Mouse (Mus musculus) thymus, postnatal 14 days (tissue): ENCODE results near the gene Atg9b.

Source experiments
- DNase-seq: peaks from one replicate; pipeline ENCODE4 v3.0.0; 2021

Gene Atg9b

DNA sequence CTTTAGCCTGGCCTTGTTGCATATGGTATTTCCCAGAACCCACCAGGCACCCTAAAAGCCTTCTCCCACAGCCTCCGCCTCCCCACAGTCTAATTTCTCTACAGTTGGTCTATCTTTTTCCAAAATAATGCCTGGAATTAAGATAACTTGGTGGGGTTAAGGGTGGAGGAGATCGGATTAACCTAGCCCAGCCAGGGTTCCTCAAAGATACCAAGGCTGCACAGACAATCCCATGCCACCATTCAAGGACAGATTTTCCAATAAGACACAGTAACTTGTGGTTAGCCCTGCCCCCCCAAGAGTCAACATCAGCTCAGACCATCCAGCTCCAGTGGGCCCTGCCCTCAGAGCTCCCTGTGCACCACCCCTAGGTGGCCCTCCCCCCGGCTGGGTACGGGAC lies 11.4 kb downstream of the Atg9b start:
- DNase-seq: no peak

- no peak for DNase-seq
Observed at GRCm38 (mm10) chr5:24379501-24379900, 12.4 kb downstream of the Atg9b start.

- DNase-seq: no peak
Observed at GRCm38 (mm10) chr5:24378700-24379099, 13.2 kb downstream of the Atg9b start.

GRCm38 (mm10) chr5:24374666-24375328 lies 17.1 kb downstream of the Atg9b start:
- DNase-seq: no peak

- no peak for DNase-seq
Observed at GRCm38 (mm10) chr5:24374216-24374615, 17.7 kb downstream of the Atg9b start.

DNA sequence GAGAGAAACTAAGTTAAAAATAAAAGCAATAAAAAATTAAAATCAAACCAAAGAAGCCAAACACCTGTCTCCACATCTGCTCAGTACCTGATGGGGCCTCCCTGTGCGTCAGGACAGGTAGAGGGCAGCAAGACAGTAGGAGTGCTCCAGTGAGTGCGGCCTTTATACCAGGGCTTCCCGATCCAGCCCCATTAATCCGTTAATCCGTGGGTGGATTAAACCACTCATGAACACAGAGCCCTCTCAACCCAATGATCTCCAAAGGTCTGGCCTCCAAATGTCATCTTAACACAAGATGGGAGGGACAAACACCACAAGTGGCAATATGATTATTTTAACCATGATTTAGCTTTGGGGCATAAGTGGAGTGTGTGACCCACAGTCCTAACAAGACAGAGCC lies 18.1 kb downstream of the Atg9b start:
- DNase-seq: no peak

- no peak for DNase-seq
Observed at GRCm38 (mm10) chr5:24369767-24370166, 22.2 kb downstream of the Atg9b start.

DNA sequence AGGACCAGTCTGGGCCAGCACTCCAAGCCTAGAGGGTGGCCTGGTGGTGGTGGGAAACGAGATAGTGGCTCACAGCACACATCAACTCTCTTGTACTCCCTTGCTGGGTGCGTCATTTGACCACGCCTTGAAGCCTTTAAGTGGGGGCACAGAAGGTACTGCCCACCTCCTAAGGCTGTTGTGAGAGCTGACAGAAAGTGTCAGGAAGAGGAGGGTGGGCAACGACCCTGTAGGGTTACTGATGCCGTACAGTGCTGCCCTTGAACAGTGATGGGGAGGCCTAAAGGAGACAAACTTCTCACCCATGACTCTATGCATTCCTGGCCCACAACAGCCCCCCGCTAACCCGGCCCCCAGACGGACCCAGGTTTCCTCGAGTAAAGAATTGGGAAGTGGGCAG lies 25.5 kb downstream of the Atg9b start:
- DNase-seq: no peak

DNA sequence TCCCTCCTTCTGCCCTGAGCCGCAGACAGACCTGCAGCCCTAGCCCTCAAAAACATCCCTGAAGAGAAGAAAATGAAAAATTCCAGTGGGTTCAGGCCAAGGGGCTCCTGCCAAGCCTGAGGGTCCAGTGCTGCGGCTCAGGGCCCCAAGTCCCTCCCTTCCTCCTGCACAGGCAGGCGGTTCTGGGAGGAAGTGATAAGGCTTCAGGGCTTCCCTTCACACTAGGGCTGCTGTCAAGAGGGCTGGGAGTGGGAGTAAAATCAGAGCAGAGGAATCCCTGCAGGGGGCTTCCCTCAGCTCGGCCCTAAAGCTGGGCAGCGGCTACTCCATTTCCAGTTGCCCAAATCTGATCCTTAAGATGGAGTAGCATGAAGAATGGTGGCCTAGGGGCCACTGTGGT lies 26.4 kb downstream of the Atg9b start:
- no peak for DNase-seq

GRCm38 (mm10) chr5:24364963-24365362 lies 27.0 kb downstream of the Atg9b start:
- no peak for DNase-seq

DNA sequence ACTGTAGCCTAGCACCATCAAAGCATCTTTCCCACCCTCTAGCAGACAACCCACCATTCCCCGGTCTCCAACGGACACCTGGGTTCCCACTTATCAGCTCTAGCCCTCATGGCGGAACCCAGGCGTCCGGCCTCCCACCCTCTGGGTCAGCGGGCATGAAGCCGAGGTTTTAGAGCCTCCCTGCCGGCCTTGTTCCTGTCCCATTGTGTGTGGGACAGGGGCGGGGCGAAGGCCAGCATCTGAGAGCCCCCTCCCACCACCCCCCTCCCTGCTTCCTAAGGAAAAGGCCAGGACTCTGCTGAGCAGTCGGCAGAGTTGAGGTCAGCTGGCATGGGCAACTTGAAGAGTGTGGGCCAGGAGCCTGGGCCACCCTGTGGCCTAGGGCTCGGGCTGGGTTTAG lies 27.4 kb downstream of the Atg9b start, which contains the start of gene Nos3:
Gene Nos3 (plus strand): TSS at position 303 of the 400 bp plus-strand sequence.
- no peak for DNase-seq

GRCm38 (mm10) chr5:24364061-24364460 lies 27.9 kb downstream of the Atg9b start:
- DNase-seq: no peak

- no peak for DNase-seq
Observed at GRCm38 (mm10) chr5:24363467-24363866, 28.5 kb downstream of the Atg9b start.

DNA sequence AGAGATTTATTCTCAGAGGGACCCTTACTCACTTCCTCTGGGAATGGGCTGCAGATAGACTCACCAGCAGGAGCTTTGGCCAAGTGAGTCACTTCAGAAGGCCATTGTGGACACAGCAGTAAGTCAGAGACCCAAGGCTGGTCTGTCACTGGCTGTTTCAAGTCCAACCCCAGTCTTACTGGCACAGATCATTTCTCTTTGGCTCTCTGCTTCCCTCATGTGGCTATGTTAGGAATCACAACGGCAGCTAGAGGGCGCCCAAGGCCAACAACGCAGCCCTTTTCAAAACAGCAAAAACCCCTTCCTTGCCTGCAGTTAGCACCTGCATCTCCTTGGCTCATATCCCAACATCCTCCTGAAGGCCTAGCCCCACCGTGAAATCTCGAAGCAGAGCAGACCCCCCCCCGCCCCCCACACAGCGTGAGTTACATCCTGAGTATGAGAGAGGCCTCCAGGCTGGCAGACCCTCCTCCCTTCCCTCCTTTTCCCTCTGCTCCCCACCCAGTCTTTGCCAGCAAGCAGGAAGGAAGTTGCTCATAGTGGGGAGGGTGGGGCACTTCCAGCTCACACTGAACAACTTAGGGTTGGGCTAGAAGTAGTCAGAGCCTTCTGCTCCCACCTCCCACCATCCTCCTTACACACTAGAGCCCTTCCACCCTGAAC lies 31.0 kb downstream of the Atg9b start:
- peak; percentile 89 for DNase-seq

DNA sequence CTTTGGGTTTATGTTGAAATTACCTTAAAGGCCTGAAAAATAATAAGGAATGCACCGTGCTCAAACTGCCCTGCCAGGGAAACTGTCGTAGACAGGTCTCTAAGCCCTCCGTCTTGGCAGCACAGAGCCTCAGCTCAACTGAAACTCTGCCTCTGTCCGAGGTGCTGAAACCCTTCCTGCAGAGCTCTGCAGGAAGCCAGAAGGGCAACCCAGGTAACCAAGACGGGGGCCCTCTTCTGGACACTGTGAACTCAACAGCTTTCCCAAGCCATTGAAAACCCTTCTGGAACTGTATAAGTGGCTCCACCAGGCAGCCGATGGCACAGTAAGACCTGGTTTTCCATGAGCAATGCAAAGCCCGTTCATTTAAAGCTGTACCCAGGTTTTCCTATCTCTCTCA lies 34.5 kb downstream of the Atg9b start:
- DNase-seq: peak; percentile 89

- DNase-seq: no peak
Observed at GRCm38 (mm10) chr5:24356764-24357163, 35.2 kb downstream of the Atg9b start.

DNA sequence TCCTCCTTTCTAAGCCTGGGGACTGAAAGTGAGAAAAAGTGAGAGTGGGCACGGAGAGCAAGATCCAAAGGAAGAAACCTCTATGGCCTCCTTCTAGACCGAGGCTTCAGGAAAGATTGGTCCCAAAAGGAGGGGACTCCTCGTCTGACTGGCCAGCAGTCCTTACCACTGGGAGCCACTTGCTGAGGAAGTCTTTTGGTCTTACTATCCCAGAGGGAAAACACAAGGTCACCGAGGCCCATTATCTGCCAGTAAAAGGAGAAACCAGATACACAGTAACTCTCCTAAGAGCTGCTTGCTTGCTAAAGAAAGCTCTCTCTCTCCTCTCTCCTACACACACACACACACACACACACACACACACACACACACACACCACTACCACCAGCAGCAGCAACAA lies 38.6 kb downstream of the Atg9b start:
- DNase-seq: no peak

- peak; percentile 54 for DNase-seq
Observed at GRCm38 (mm10) chr5:24352251-24352859, 39.6 kb downstream of the Atg9b start.

- peak; percentile 95 for DNase-seq
Observed at GRCm38 (mm10) chr5:24351701-24352171, 40.2 kb downstream of the Atg9b start.

DNA sequence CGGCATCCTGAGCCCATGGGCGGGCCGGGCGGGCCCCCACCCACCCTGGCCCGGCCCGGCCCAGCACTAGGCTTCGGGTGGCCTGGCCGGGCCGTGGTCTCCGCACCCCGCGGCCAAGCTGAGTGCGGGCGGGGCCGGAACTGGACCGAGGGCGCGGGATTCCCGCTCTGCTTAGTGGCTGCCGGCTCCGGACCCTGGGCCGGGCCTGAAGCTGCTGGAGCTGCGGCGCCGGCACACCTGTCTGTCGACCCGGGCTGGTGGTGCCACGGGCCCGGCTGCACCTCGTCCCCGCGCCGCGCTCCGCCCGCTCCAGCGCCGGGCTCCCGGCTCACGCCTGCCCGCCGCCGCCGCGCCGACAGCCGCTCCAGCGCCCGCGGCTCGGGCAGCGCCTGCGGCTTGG lies 40.7 kb downstream of the Atg9b start, which contains the start of gene Kcnh2:
Gene Kcnh2 (minus strand): TSS at position 327 of the 400 bp plus-strand sequence.
- DNase-seq: no peak

- no peak for DNase-seq
Observed at GRCm38 (mm10) chr5:24350531-24351250, 41.3 kb downstream of the Atg9b start.

- DNase-seq: no peak
Observed at GRCm38 (mm10) chr5:24350073-24350472, 41.9 kb downstream of the Atg9b start.

DNA sequence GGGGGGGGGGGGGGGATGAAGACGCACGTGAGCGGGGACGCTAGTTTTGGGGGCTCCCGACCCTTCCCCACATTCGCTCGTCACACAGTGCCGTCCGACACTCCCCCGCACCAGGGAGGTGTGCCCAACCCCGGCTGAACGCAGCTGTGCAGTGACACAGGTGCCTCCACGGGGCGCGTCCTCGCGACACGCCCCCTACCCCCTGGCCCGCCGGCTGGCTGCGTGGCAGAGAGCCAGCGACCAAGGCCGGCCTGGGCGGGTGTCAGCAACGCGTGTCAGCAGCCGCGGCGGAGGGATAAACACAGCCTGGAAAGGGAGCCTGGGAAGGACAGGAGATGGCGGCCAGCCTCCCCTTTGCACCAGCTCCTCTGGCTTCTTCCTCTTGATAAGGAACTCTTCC lies 43.4 kb downstream of the Atg9b start:
- peak; percentile 83 for DNase-seq
